Mouse (Mus musculus) lung, adult 2 months (tissue): ENCODE data around the gene Slc25a45.

Source experiments
- CTCF ChIP-seq: fragments of 200-500 bp; IDR thresholded peaks from 2 replicates; pipeline ENCODE4 v1.5.1; 2011; ENCODE audit warnings: mild to moderate bottlenecking, low read length, control low read depth; ENCODE audit not compliant: insufficient read depth
- POLR2A ChIP-seq: fragments of 200-500 bp; IDR thresholded peaks from 2 replicates; pipeline ENCODE4 v1.6.1; 2011; ENCODE audit warnings: low read depth, mild to moderate bottlenecking, control low read depth, low read length, borderline replicate concordance; ENCODE audit errors: extremely low read depth

- TF ChIP-seq POLR2A (no peak), CTCF (no peak)
Observed at GRCm38 (mm10) chr19:5922119-5922942, 44.7 kb downstream of the Slc25a45 start.
